Mouse (Mus musculus): ENCODE measurements around the gene Selenok.

DNA sequence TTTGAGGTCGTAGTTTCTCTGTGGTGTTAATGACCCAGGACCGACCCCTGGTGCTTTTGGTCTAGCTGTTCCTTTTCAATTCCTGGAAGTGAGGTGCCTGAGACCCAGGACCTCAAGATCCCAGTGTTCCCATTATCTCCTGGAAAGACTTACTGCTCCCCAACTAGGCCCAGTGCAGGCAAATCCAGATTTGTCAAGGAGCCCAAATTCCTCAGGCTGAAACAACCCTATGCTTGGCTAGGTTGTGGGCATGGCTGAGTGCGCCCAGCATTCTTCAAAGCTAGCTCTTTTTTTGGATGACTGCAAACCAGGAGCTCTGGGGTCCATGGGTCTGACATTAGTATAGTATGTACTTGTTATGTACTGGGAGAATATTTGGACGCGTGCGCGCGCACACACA is 51.3 kb downstream of the Selenok start:
- TF ChIP-seq EP300 (IDR thresholded peaks at IDR 0.05) (no peak), CTCF (IDR thresholded peaks at IDR 0.05) (no peak)
